Mouse (Mus musculus): ENCODE measurements around the gene Crybg2. TPM values are rescaled to one million over a fixed set of nuclear protein-coding genes. Genes with fewer than 3 reads are reported as not detected.
A peak's percentile ranks its signal among the peaks of the same experiment; 100 is the strongest.

Gene Crybg2
- polyA plus RNA-seq, 1 experiment from 2014 or later: 17.9 TPM

- no peak overlapping the region for H3K4me2 ChIP-seq (replicated peaks; ENCODE audit: low read depth)
- 89% methylated on average over 2 of the region's 2 CpGs for WGBS
Observed at GRCm38 (mm10) chr4:134138857-134139256, 78.2 kb downstream of the Crybg2 start.

More at GRCm38 (mm10) chr4:134138857-134139256, 78.2 kb downstream of the Crybg2 start:
- peak; percentile 17; the same call in 1 of the 2 replicates for TF ChIP-seq CTCF (IDR thresholded peaks at IDR 0.05; ENCODE audit: low read depth)
- Histone ChIP-seq H3K4me3 (ENCODE audit: low read depth, low read length) (no peak overlapping the region), H3K4me1 (replicated peaks; ENCODE audit: control insufficient read depth, insufficient read depth, low read length) (no peaks in the 10 kb centered on the region), H3K36me3 (ENCODE audit: control insufficient read depth, insufficient read depth) (peaks cover 7% of the 10 kb centered on the region; the same call in 1 of the 2 replicates), H3K9ac (ENCODE audit: low read depth, low read length) (no peak overlapping the region), H3K9me3 (ENCODE audit: control insufficient read depth) (no peaks in the 10 kb centered on the region), H3K27ac (ENCODE audit: low read depth, low read length) (no peak overlapping the region), H3K27me3 (replicated peaks; ENCODE audit: control insufficient read depth, insufficient read depth, low read length) (no peaks in the 10 kb centered on the region)
- ATAC-seq: no peak

Other genes with a start within 250 kb of the Crybg2 start
- 86.2 and 88.8 TPM in 2 replicates for gene Rps6ka1, start 173.0 kb upstream of the Crybg2 start, polyA plus RNA-seq (2015; fragmentation: Nextera tagmentation; extraction: Ambion mirVana)
- 605 and 661 TPM in 2 replicates for gene Hmgn2, start 92.2 kb upstream of the Crybg2 start, polyA plus RNA-seq (2015; fragmentation: Nextera tagmentation; extraction: Ambion mirVana)
- 26.1 TPM in 2 replicates for gene Dhdds, start 59.9 kb upstream of the Crybg2 start, polyA plus RNA-seq (2015; fragmentation: Nextera tagmentation; extraction: Ambion mirVana)
- not detected in 2 replicates for gene Lin28a, start 42.0 kb upstream of the Crybg2 start, polyA plus RNA-seq (2015; fragmentation: Nextera tagmentation; extraction: Ambion mirVana)
- not detected in 2 replicates for gene Zfp683, start 7.0 kb upstream of the Crybg2 start, polyA plus RNA-seq (2015; fragmentation: Nextera tagmentation; extraction: Ambion mirVana)
- 28.7 and 31.2 TPM in 2 replicates for gene Cd52, start 34.3 kb downstream of the Crybg2 start, polyA plus RNA-seq (2015; fragmentation: Nextera tagmentation; extraction: Ambion mirVana)
- gene Ubxn11, start 41.8 kb downstream of the Crybg2 start, polyA plus RNA-seq (2015; fragmentation: Nextera tagmentation; extraction: Ambion mirVana): 0.88 and 1.5 TPM in 2 replicates
- gene Sh3bgrl3, start 68.0 kb downstream of the Crybg2 start, polyA plus RNA-seq (2015; fragmentation: Nextera tagmentation; extraction: Ambion mirVana): 503 and 522 TPM in 2 replicates
- gene Cep85, start 126.3 kb downstream of the Crybg2 start, polyA plus RNA-seq (2015; fragmentation: Nextera tagmentation; extraction: Ambion mirVana): 85.9 and 91.1 TPM in 2 replicates
- gene Gm7534, start 142.2 kb downstream of the Crybg2 start, polyA plus RNA-seq (2015; fragmentation: Nextera tagmentation; extraction: Ambion mirVana): not detected in 2 replicates
- 0.60 and 0.81 TPM in 2 replicates for gene Catsper4, start 166.6 kb downstream of the Crybg2 start, polyA plus RNA-seq (2015; fragmentation: Nextera tagmentation; extraction: Ambion mirVana)
- gene Cnksr1, start 177.6 kb downstream of the Crybg2 start, polyA plus RNA-seq (2015; fragmentation: Nextera tagmentation; extraction: Ambion mirVana): 13.8 and 15.5 TPM in 2 replicates
- gene E130218I03Rik, start 182.8 kb downstream of the Crybg2 start, polyA plus RNA-seq (2015; fragmentation: Nextera tagmentation; extraction: Ambion mirVana): 0.39 and 0.46 TPM in 2 replicates
- 9.4 and 10.5 TPM in 2 replicates for gene Zfp593, start 184.8 kb downstream of the Crybg2 start, polyA plus RNA-seq (2015; fragmentation: Nextera tagmentation; extraction: Ambion mirVana)
- gene Gm30191, start 186.1 kb downstream of the Crybg2 start, polyA plus RNA-seq (2015; fragmentation: Nextera tagmentation; extraction: Ambion mirVana): not detected in 2 replicates
- gene Grrp1, start 193.3 kb downstream of the Crybg2 start, polyA plus RNA-seq (2015; fragmentation: Nextera tagmentation; extraction: Ambion mirVana): 6.8 and 7.6 TPM in 2 replicates
- 9.2 and 9.6 TPM in 2 replicates for gene Pdik1l, start 227.1 kb downstream of the Crybg2 start, polyA plus RNA-seq (2015; fragmentation: Nextera tagmentation; extraction: Ambion mirVana)